Mouse (Mus musculus): ENCODE data around the gene Fam78a. TPM values are rescaled to one million over a fixed set of nuclear protein-coding genes. Genes with fewer than 3 reads are reported as not detected.

Gene Fam78a
- polyA plus RNA-seq, 1 experiment from 2014 or later = 2.9 TPM

GRCm38 (mm10) chr2:32024372-32024771, 60.3 kb downstream of the Fam78a start:
- no peak overlapping the region for H3K4me2 ChIP-seq (replicated peaks)
- no peak overlapping the region for H3K27ac ChIP-seq
- 89% methylated on average over 4 of the region's 4 CpGs for WGBS
- H3K27me3 ChIP-seq (replicated peaks) = no peaks in the 10 kb centered on the region
- ATAC-seq (ENCODE audit: low FRiP score, low read depth) = no peak
- no peaks in the 10 kb centered on the region for H3K4me1 ChIP-seq
- H3K36me3 ChIP-seq = peaks cover 88% of the 10 kb centered on the region
- no peak overlapping the region for H3K4me3 ChIP-seq
- H3K9ac ChIP-seq = no peak overlapping the region
- no peaks in the 10 kb centered on the region for H3K9me3 ChIP-seq

- no peak overlapping the region for H3K9ac ChIP-seq
- whole genome bisulfite sequencing = 94% methylated on average over 5 of the region's 5 CpGs
- no peak for ATAC-seq (ENCODE audit: low FRiP score, low read depth)
- no peaks in the 10 kb centered on the region for H3K9me3 ChIP-seq
- no peak overlapping the region for H3K4me3 ChIP-seq
- H3K4me2 ChIP-seq (replicated peaks) = no peak overlapping the region
- H3K4me1 ChIP-seq = no peaks in the 10 kb centered on the region
- H3K36me3 ChIP-seq = peaks cover 89% of the 10 kb centered on the region
- H3K27me3 ChIP-seq (replicated peaks) = no peaks in the 10 kb centered on the region
- H3K27ac ChIP-seq = no peak overlapping the region
These were observed 64.4 kb downstream of the Fam78a start for GRCm38 (mm10) chr2:32020229-32020628.

GRCm38 (mm10) chr2:32019704-32020103, 65.0 kb downstream of the Fam78a start:
- no peaks in the 10 kb centered on the region for H3K9me3 ChIP-seq
- H3K9ac ChIP-seq = no peak overlapping the region
- H3K4me2 ChIP-seq (replicated peaks) = no peak overlapping the region
- H3K27ac ChIP-seq = no peak overlapping the region
- H3K4me3 ChIP-seq = no peak overlapping the region
- H3K4me1 ChIP-seq = no peaks in the 10 kb centered on the region
- no peak for ATAC-seq (ENCODE audit: low FRiP score, low read depth)
- WGBS = 86% methylated on average over 4 of the region's 4 CpGs
- no peaks in the 10 kb centered on the region for H3K27me3 ChIP-seq (replicated peaks)
- peaks cover 87% of the 10 kb centered on the region for H3K36me3 ChIP-seq

- Histone ChIP-seq H3K4me2 (replicated peaks) (no peak overlapping the region), H3K27me3 (replicated peaks) (no peaks in the 10 kb centered on the region), H3K9ac (no peak overlapping the region), H3K36me3 (peaks cover 86% of the 10 kb centered on the region), H3K27ac (no peak overlapping the region), H3K9me3 (no peaks in the 10 kb centered on the region), H3K4me1 (no peaks in the 10 kb centered on the region), H3K4me3 (no peak overlapping the region)
- no peak for ATAC-seq (ENCODE audit: low FRiP score, low read depth)
- 95% methylated on average over 11 of the region's 11 CpGs for WGBS
These were observed 75.9 kb downstream of the Fam78a start for GRCm38 (mm10) chr2:32008716-32009115.

DNA sequence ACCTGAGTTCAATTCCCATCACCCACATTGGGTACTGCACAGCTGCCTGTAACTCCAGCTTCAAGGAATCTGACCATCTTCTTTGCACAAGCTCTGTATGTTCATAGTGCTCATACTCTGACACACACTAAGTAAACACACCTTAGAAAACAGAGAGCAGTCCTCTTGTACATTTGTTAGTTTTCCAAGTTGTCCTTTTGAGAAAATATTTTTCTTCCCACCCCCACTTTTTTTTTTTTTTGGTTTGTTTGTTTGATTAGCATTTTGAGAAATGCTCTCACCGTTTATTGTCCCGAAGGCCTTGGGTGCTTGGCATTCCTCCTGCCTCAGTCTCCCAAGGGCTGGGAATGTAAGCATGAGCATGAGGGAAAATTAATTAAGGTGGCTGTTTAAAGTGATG, 76.3 kb downstream of the Fam78a start:
- Histone ChIP-seq H3K4me3 (no peak overlapping the region), H3K27ac (no peak overlapping the region), H3K4me2 (replicated peaks) (no peak overlapping the region), H3K27me3 (replicated peaks) (no peaks in the 10 kb centered on the region), H3K9ac (no peak overlapping the region), H3K4me1 (no peaks in the 10 kb centered on the region), H3K36me3 (peaks cover 87% of the 10 kb centered on the region), H3K9me3 (no peaks in the 10 kb centered on the region)
- ATAC-seq (ENCODE audit: low FRiP score, low read depth) = no peak
- WGBS = 96% methylated on average over 2 of the region's 2 CpGs

Small RNAs within 50 kb of the gene (microRNA-seq; reads per million reads assigned to microRNA genes)
- gene Mir7674 = not detected

Other genes starting within 250 kb of the Fam78a start
- 2.3 and 3.0 TPM in 2 replicates for gene Fibcd1, start 238.9 kb downstream of the Fam78a start, polyA plus RNA-seq (2016; fragmentation: Nextera tagmentation; extraction: Ambion mirVana)
- gene Lamc3, start 197.6 kb downstream of the Fam78a start, polyA plus RNA-seq (2016; fragmentation: Nextera tagmentation; extraction: Ambion mirVana) = 8.8 and 9.1 TPM in 2 replicates
- 39.5 and 39.6 TPM in 2 replicates for gene Aif1l, start 134.7 kb downstream of the Fam78a start, polyA plus RNA-seq (2016; fragmentation: Nextera tagmentation; extraction: Ambion mirVana)
- 63.7 and 74.6 TPM in 2 replicates for gene Nup214, start 110.4 kb downstream of the Fam78a start, polyA plus RNA-seq (2016; fragmentation: Nextera tagmentation; extraction: Ambion mirVana)
- gene Plpp7, start 10.7 kb upstream of the Fam78a start, polyA plus RNA-seq (2016; fragmentation: Nextera tagmentation; extraction: Ambion mirVana) = 13.7 and 14.9 TPM in 2 replicates
- 89.7 and 106 TPM in 2 replicates for gene Prrc2b, start 66.2 kb upstream of the Fam78a start, polyA plus RNA-seq (2016; fragmentation: Nextera tagmentation; extraction: Ambion mirVana)
- gene Pomt1, start 151.7 kb upstream of the Fam78a start, polyA plus RNA-seq (2016; fragmentation: Nextera tagmentation; extraction: Ambion mirVana) = 23.2 and 23.5 TPM in 2 replicates
- gene Uck1, start 175.3 kb upstream of the Fam78a start, polyA plus RNA-seq (2016; fragmentation: Nextera tagmentation; extraction: Ambion mirVana) = 74.0 and 74.8 TPM in 2 replicates
- gene Golga2, start 202.5 kb upstream of the Fam78a start, polyA plus RNA-seq (2016; fragmentation: Nextera tagmentation; extraction: Ambion mirVana) = 29.2 and 32.4 TPM in 2 replicates
- gene Swi5, start 203.2 kb upstream of the Fam78a start, polyA plus RNA-seq (2016; fragmentation: Nextera tagmentation; extraction: Ambion mirVana) = 351 and 444 TPM in 2 replicates

Data from neural tube, embryonic 12.5 days (tissue).